Mouse (Mus musculus): Measurements from ENCODE around the gene Gm49387. TPM values are rescaled to one million over a fixed set of nuclear protein-coding genes. Genes with fewer than 3 reads are reported as not detected.

Gene Gm49387
- polyA plus RNA-seq, 1 experiment: 0.32 TPM

DNA sequence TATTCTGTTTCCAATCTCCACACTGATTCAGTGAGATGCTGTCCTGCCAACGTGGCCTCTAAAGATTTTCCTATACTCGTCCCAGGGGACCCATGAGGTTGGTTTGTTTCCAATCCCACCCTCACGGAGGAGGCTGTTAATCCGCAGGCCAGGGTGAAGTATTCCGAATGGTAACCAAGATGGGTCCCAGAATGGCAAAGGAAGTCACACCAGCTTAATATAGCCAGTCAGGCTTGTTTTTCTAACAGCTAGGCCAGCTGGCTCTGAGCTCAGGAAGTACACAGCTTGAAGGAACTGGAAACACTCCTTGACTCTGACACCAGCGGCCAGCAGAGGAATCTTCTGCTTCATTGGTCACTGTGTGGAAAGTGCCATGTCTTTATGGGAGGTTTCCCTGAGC, 103.4 kb downstream of the Gm49387 start:
- H3K27ac ChIP-seq (ENCODE audit: insufficient read depth, low read length): 0 out of 2 replicates have a peak overlapping the region, but pooled peaks have one; percentile 18
- no peak for TF ChIP-seq CTCF (IDR thresholded peaks at IDR 0.05; ENCODE audit: extremely low read depth, insufficient read depth, insufficient read length, insufficient replicate concordance)
- TF ChIP-seq POLR2A (IDR thresholded peaks at IDR 0.05; ENCODE audit: low read depth, low read length): no peak
- H3K4me3 ChIP-seq (ENCODE audit: extremely low read depth, insufficient read depth, insufficient read length): no peak overlapping the region
- no peaks in the 10 kb centered on the region for H3K36me3 ChIP-seq (ENCODE audit: control insufficient read depth, insufficient read depth, low read length)
- DNase-seq (ENCODE audit: low read depth in 1 of 2, low spot score in 2 of 2): peak in 1 of 2 experiments; percentile 17
- 33% methylated on average over 6 of the region's 6 CpGs for WGBS
- H3K4me1 ChIP-seq (ENCODE audit: control insufficient read depth, insufficient read depth, insufficient read length): peaks cover 17% of the 10 kb centered on the region; the same call in 1 of the 2 replicates
- no peaks in the 10 kb centered on the region for H3K27me3 ChIP-seq (ENCODE audit: control insufficient read depth, insufficient read depth, low read length)

- 49% methylated on average over 3 of the region's 3 CpGs for WGBS
- Histone ChIP-seq H3K27ac (ENCODE audit: insufficient read depth, low read length) (no peak overlapping the region), H3K36me3 (ENCODE audit: control insufficient read depth, insufficient read depth, low read length) (no peaks in the 10 kb centered on the region), H3K4me3 (ENCODE audit: extremely low read depth, insufficient read depth, insufficient read length) (no peak overlapping the region), H3K4me1 (ENCODE audit: control insufficient read depth, insufficient read depth, insufficient read length) (peaks cover 25% of the 10 kb centered on the region; the same call in 1 of the 2 replicates), H3K27me3 (ENCODE audit: control insufficient read depth, insufficient read depth, low read length) (no peaks in the 10 kb centered on the region)
- DNase-seq (ENCODE audit: low read depth in 1 of 2, low spot score in 2 of 2): no peak
- TF ChIP-seq CTCF (IDR thresholded peaks at IDR 0.05; ENCODE audit: extremely low read depth, insufficient read depth, insufficient read length, insufficient replicate concordance) (no peak), POLR2A (IDR thresholded peaks at IDR 0.05; ENCODE audit: low read depth, low read length) (no peak)
Observed at GRCm38 (mm10) chr14:31532656-31533055, 108.0 kb downstream of the Gm49387 start.

GRCm38 (mm10) chr14:31531506-31532148, 109.1 kb downstream of the Gm49387 start:
- peaks cover 16% of the 10 kb centered on the region; the same call in 1 of the 2 replicates for H3K4me1 ChIP-seq (ENCODE audit: control insufficient read depth, insufficient read depth, insufficient read length)
- no peaks in the 10 kb centered on the region for H3K36me3 ChIP-seq (ENCODE audit: control insufficient read depth, insufficient read depth, low read length)
- TF ChIP-seq CTCF (IDR thresholded peaks at IDR 0.05; ENCODE audit: extremely low read depth, insufficient read depth, insufficient read length, insufficient replicate concordance) (no peak), POLR2A (IDR thresholded peaks at IDR 0.05; ENCODE audit: low read depth, low read length) (no peak; the same call in 1 of the 2 replicates)
- H3K27me3 ChIP-seq (ENCODE audit: control insufficient read depth, insufficient read depth, low read length): no peaks in the 10 kb centered on the region
- peak overlapping the region; percentile 51 for H3K27ac ChIP-seq (ENCODE audit: insufficient read depth, low read length)
- peak overlapping the region; percentile 34 for H3K4me3 ChIP-seq (ENCODE audit: extremely low read depth, insufficient read depth, insufficient read length)
- DNase-seq (ENCODE audit: low read depth in 1 of 2, low spot score in 2 of 2): peak; percentile 66 to 77
- 10% methylated on average over 12 of the region's 12 CpGs for WGBS

- DNase-seq (ENCODE audit: low read depth in 1 of 2, low spot score in 2 of 2): no peak
- 80% methylated on average over 4 of the region's 4 CpGs for WGBS
- no peaks in the 10 kb centered on the region for H3K36me3 ChIP-seq (ENCODE audit: control insufficient read depth, insufficient read depth, low read length)
Observed at GRCm38 (mm10) chr14:31530847-31531246, 109.8 kb downstream of the Gm49387 start.

DNA sequence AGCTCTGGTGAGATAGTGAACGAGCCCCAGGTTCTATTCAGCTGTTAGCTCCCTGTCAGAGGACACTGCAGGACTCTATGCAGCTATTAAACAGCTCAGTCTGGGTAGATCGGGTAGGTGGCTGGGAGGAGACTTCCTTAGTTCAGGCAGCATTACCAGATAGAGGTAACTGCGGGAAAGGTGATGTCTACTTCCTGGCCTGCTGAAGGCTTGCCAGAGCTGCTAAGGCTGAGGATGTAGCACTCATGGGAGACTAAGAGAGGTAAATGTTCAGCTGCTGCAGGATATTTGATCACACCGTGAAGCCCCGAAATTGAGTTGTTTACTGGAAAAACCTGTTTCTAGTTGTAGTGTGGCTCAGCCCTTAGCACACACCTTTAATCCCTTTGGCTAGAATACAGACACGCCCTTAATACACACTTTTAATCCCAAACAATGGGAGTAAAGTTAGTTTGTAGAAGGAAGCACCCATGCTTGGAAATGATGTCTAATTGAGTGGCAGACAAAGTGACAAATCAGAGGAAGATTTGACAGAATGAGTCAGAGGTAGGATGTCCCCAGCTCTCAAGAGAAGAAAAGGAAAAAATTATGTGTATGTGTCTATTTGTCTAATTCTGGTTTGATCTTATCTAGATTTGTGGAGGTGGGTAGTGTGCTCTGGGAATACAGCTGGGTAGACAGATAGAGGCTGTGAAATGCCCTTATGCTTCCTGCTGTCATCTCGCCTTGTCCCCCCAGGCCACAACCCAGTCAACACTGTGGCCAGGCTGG, 115.5 kb downstream of the Gm49387 start:
- no peaks in the 10 kb centered on the region for H3K36me3 ChIP-seq (ENCODE audit: control insufficient read depth, insufficient read depth, low read length)
- no peaks in the 10 kb centered on the region for H3K27me3 ChIP-seq (ENCODE audit: control insufficient read depth, insufficient read depth, low read length)
- DNase-seq (ENCODE audit: low read depth in 1 of 2, low spot score in 2 of 2): no peak
- H3K27ac ChIP-seq (ENCODE audit: insufficient read depth, low read length): no peak overlapping the region
- no peaks in the 10 kb centered on the region for H3K4me1 ChIP-seq (ENCODE audit: control insufficient read depth, insufficient read depth, insufficient read length)
- TF ChIP-seq CTCF (IDR thresholded peaks at IDR 0.05; ENCODE audit: extremely low read depth, insufficient read depth, insufficient read length, insufficient replicate concordance) (no peak), POLR2A (IDR thresholded peaks at IDR 0.05; ENCODE audit: low read depth, low read length) (no peak)
- H3K4me3 ChIP-seq (ENCODE audit: extremely low read depth, insufficient read depth, insufficient read length): no peak overlapping the region
- 78% methylated on average over 7 of the region's 7 CpGs for WGBS

More at GRCm38 (mm10) chr14:31530847-31531246, 109.8 kb downstream of the Gm49387 start:
- Histone ChIP-seq H3K27ac (ENCODE audit: insufficient read depth, low read length) (no peak overlapping the region), H3K4me3 (ENCODE audit: extremely low read depth, insufficient read depth, insufficient read length) (no peak overlapping the region), H3K27me3 (ENCODE audit: control insufficient read depth, insufficient read depth, low read length) (no peaks in the 10 kb centered on the region), H3K4me1 (ENCODE audit: control insufficient read depth, insufficient read depth, insufficient read length) (peaks cover 14% of the 10 kb centered on the region; the same call in 1 of the 2 replicates)
- TF ChIP-seq CTCF (IDR thresholded peaks at IDR 0.05; ENCODE audit: extremely low read depth, insufficient read depth, insufficient read length, insufficient replicate concordance) (no peak), POLR2A (IDR thresholded peaks at IDR 0.05; ENCODE audit: low read depth, low read length) (no peak)

DNA sequence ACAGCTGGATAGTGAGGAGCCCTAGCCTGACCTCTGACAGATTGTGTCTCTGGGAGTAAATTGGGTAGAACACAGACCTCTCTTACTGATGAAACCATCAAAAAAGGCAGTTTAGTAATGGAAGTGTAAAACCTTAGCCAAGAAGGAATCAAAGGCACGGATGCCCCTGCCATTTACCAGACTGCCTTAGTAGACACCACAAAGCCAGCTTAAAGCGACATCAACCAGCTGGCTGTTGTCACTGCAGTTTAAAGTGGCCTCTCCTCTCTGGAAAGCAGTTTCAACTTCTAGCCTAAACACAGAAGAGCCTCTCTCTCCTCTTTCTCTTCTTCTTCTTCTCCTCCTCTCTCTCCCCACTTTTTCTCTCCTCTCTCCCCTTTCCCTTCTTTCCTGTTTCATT, 119.4 kb downstream of the Gm49387 start:
- TF ChIP-seq POLR2A (IDR thresholded peaks at IDR 0.05; ENCODE audit: low read depth, low read length): no peak
- no peak for TF ChIP-seq CTCF (IDR thresholded peaks at IDR 0.05; ENCODE audit: extremely low read depth, insufficient read depth, insufficient read length, insufficient replicate concordance)
- DNase-seq (ENCODE audit: low read depth in 1 of 2, low spot score in 2 of 2): no peak
- H3K4me3 ChIP-seq (ENCODE audit: extremely low read depth, insufficient read depth, insufficient read length): no peak overlapping the region
- no peaks in the 10 kb centered on the region for H3K4me1 ChIP-seq (ENCODE audit: control insufficient read depth, insufficient read depth, insufficient read length)
- no peaks in the 10 kb centered on the region for H3K36me3 ChIP-seq (ENCODE audit: control insufficient read depth, insufficient read depth, low read length)
- H3K27me3 ChIP-seq (ENCODE audit: control insufficient read depth, insufficient read depth, low read length): no peaks in the 10 kb centered on the region
- no peak overlapping the region for H3K27ac ChIP-seq (ENCODE audit: insufficient read depth, low read length)
- WGBS: 67% methylated on average over 2 of the region's 2 CpGs
